Mouse (Mus musculus) liver, embryonic 14.5 days (tissue): Measurements from ENCODE around the gene Col4a1.

Experiments
- CTCF ChIP-seq: IDR thresholded peaks from 2 replicates; pipeline ENCODE4 v1.5.1; 2016; ENCODE audit warnings: antibody characterized with exemption, low read depth, control low read depth
- EP300 ChIP-seq: IDR thresholded peaks from 2 replicates; pipeline ENCODE4 v1.6.1; 2016; ENCODE audit warnings: antibody characterized with exemption, low read depth

DNA sequence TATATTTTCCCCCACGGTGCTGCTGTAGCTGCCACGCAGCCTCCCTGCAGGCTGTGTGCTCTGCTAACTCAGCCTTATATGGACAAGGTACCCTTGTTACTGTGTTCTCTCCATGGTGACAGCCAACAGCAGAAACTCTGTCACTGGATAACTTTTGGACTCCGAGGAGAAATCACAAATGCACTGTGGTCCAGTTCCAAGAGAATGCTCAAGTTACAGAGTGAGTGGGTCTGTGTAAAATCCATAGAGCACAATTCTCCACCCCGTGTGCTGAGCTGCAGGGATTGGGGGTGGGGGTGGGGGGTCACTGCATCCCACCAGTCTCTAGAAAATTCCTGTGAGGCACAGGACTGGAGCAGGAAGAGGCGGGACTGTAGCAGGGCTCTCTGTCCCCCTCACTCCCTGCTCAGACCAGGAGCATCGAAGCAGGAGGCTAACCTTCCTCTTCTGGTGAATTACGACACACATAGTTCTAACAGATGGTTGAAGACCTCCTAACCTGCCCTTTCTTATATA lies 45.4 kb upstream of the Col4a1 start:
- TF ChIP-seq EP300 = no peak
- TF ChIP-seq CTCF = no peak
